Mouse (Mus musculus): ENCODE measurements around the gene Gm49388. TPM values are rescaled to one million over a fixed set of nuclear protein-coding genes. Genes with fewer than 3 reads are reported as not detected.

Gene Gm49388
- not detected in 2 replicates for polyA plus RNA-seq (2014; fragmentation: Nextera tagmentation; extraction: Ambion mirVana)

DNA sequence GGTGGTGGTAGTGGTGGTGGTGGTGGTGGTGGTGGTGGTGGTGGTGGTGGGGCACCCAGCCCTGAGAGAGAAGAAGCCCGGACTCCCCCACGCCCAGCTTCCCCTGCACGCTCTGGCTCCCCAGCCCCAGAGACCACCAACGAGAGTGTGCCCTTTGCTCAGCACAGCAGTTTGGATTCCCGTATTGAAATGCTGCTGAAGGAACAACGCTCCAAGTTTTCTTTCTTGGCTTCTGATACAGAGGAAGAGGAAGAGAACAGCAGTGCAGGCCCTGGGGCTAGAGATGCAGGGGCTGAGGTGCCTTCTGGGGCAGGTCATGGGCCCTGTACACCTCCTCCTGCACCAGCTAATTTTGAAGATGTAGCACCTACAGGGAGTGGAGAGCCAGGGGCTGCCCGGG, at the start of gene Gm49388:
Gene Gm49388, plus strand, starts transcription at position 301 of the 400 bp plus-strand sequence.
- 95% methylated on average over 7 of the region's 7 CpGs for WGBS
- Histone ChIP-seq H3K9ac (no peak within 1 kb of the TSS), H3K4me3 (replicated peaks; ENCODE audit: low read length) (no peak within 1 kb of the TSS), H3K9me3 (ENCODE audit: control insufficient read depth, low read length) (no peaks in the 10 kb centered on the region), H3K36me3 (replicated peaks; ENCODE audit: control insufficient read depth, insufficient read depth) (peaks cover 99% of the 10 kb centered on the region), H3K4me1 (replicated peaks; ENCODE audit: control insufficient read depth, insufficient read depth, low read length) (no peaks in the 10 kb centered on the region), H3K4me2 (replicated peaks) (no peak within 1 kb of the TSS), H3K27ac (no peak within 1 kb of the TSS), H3K27me3 (ENCODE audit: control insufficient read depth, insufficient read depth, low read length) (no peaks in the 10 kb centered on the region)
- DNase-seq (ENCODE audit: low spot score) (no peak), ATAC-seq (ENCODE audit: low FRiP score) (no peak)

- peak within 1 kb of the TSS; percentile 92 for H3K4me3 ChIP-seq (replicated peaks; ENCODE audit: low read length)
- peak within 1 kb of the TSS; percentile 89 for H3K27ac ChIP-seq
- peaks cover 15% of the 10 kb centered on the region for H3K36me3 ChIP-seq (replicated peaks; ENCODE audit: control insufficient read depth, insufficient read depth)
- H3K27me3 ChIP-seq (ENCODE audit: control insufficient read depth, insufficient read depth, low read length) = no peaks in the 10 kb centered on the region
- no peaks in the 10 kb centered on the region for H3K9me3 ChIP-seq (ENCODE audit: control insufficient read depth, low read length)
- peak within 1 kb of the TSS; percentile 50 for H3K9ac ChIP-seq
- peak within 1 kb of the TSS; percentile 66 for H3K4me2 ChIP-seq (replicated peaks)
- DNase-seq (ENCODE audit: low spot score) = peak; percentile 75
- under 1% methylated on average over 26 of the region's 26 CpGs for WGBS
- H3K4me1 ChIP-seq (replicated peaks; ENCODE audit: control insufficient read depth, insufficient read depth, low read length) = peaks cover 16% of the 10 kb centered on the region; the same call in 1 of the 2 replicates
- ATAC-seq (ENCODE audit: low FRiP score) = no peak
Measured at GRCm38 (mm10) chr7:127744366-127745045, 40.9 kb upstream of the Gm49388 start, which contains the start of gene Fbxl19. Gene Fbxl19 (plus strand): TSS chr7:127744543.

DNA sequence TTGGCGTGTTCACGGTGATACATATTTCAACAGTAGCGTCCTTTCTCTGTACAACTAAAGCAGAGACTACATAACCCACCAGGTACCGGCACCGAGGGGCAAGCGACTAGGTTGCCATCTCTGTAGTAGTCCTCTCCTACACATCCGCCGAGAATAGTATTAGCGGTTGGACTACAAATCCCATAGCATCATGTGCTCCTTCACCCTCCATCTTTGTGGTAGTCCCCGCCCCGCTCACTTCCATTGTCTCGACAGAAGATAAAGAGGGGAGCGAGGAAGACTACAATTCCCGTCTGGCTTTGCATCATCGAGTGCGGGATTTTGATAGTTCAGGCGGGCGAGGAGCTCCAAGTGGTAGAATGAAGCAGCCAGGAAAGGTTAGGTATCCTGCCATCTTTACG, 40.2 kb upstream of the Gm49388 start:
- H3K4me3 ChIP-seq (replicated peaks; ENCODE audit: low read length) = peak overlapping the region; percentile 92
- peak; percentile 88 for ATAC-seq (ENCODE audit: low FRiP score)
- H3K9me3 ChIP-seq (ENCODE audit: control insufficient read depth, low read length) = no peaks in the 10 kb centered on the region

GRCm38 (mm10) chr7:127745652-127746493, 39.5 kb upstream of the Gm49388 start:
- H3K27me3 ChIP-seq (ENCODE audit: control insufficient read depth, insufficient read depth, low read length) = no peaks in the 10 kb centered on the region

More for the DNA sequence above, 40.2 kb upstream of the Gm49388 start:
- peaks cover 22% of the 10 kb centered on the region for H3K36me3 ChIP-seq (replicated peaks; ENCODE audit: control insufficient read depth, insufficient read depth)
- H3K4me2 ChIP-seq (replicated peaks) = peak overlapping the region; percentile 66
- DNase-seq (ENCODE audit: low spot score) = peak; percentile 96
- WGBS = 0% methylated on average over 19 of the region's 19 CpGs
- H3K27me3 ChIP-seq (ENCODE audit: control insufficient read depth, insufficient read depth, low read length) = no peaks in the 10 kb centered on the region
- H3K4me1 ChIP-seq (replicated peaks; ENCODE audit: control insufficient read depth, insufficient read depth, low read length) = peaks cover 16% of the 10 kb centered on the region; the same call in 1 of the 2 replicates
- peak overlapping the region; percentile 89 for H3K27ac ChIP-seq
- H3K9ac ChIP-seq = peak overlapping the region; percentile 50

GRCm38 (mm10) chr7:127746494-127747491, 38.6 kb upstream of the Gm49388 start:
- Histone ChIP-seq H3K4me3 (replicated peaks; ENCODE audit: low read length) (peak overlapping the region; percentile 92), H3K27ac (peak overlapping the region; percentile 77), H3K4me2 (replicated peaks) (peak overlapping the region; percentile 66), H3K9ac (peak overlapping the region; percentile 90), H3K27me3 (ENCODE audit: control insufficient read depth, insufficient read depth, low read length) (no peaks in the 10 kb centered on the region), H3K9me3 (ENCODE audit: control insufficient read depth, low read length) (no peaks in the 10 kb centered on the region), H3K4me1 (replicated peaks; ENCODE audit: control insufficient read depth, insufficient read depth, low read length) (peaks cover 16% of the 10 kb centered on the region; the same call in 1 of the 2 replicates), H3K36me3 (replicated peaks; ENCODE audit: control insufficient read depth, insufficient read depth) (peaks cover 37% of the 10 kb centered on the region)
- ATAC-seq (ENCODE audit: low FRiP score) (no peak), DNase-seq (ENCODE audit: low spot score) (no peak)
- WGBS = 1% methylated on average over 41 of the region's 62 CpGs

More at GRCm38 (mm10) chr7:127745652-127746493, 39.5 kb upstream of the Gm49388 start:
- H3K4me1 ChIP-seq (replicated peaks; ENCODE audit: control insufficient read depth, insufficient read depth, low read length) = peaks cover 16% of the 10 kb centered on the region; the same call in 1 of the 2 replicates
- H3K4me2 ChIP-seq (replicated peaks) = peak overlapping the region; percentile 66
- peak overlapping the region; percentile 92 for H3K4me3 ChIP-seq (replicated peaks; ENCODE audit: low read length)
- peaks cover 27% of the 10 kb centered on the region for H3K36me3 ChIP-seq (replicated peaks; ENCODE audit: control insufficient read depth, insufficient read depth)
- under 1% methylated on average over 39 of the region's 39 CpGs for WGBS
- H3K9me3 ChIP-seq (ENCODE audit: control insufficient read depth, low read length) = no peaks in the 10 kb centered on the region
- peak overlapping the region; percentile 89 for H3K27ac ChIP-seq
- DNase-seq (ENCODE audit: low spot score) (peak; percentile 98), ATAC-seq (ENCODE audit: low FRiP score) (peak; percentile 91)
- H3K9ac ChIP-seq = peak overlapping the region; percentile 90

DNA sequence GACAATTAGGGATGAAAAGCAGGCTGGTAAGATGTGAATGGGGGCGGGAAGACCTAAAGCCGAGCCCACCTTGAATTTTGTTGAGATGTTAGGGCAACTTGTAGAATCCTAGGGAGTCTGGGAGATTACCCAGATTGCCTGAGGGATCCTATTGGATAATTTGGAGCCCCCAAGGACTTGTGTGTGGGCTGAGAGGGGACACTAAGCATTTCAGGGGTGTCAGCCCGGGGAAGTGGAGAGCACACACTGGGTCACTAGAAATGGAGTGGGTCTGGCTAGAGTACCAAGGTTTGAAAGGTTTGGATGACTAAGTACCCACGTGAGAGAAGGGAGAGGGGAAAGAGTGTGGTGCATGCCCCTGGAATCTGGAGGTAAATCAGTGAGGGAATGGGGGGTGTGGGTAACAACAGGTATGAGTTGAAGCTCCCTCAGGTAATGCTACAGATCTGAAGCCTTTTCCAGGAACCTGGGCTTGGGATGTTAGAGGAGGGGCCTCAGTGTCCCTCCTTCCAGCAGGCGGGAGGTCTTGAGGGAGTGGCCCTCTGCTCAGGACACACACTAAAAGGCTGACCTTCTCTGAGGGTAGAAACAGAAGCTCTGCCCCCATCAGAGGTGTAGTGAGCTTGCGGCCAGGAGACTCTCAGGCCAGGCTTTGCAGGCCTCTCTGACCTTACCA, 37.7 kb upstream of the Gm49388 start:
- no peaks in the 10 kb centered on the region for H3K9me3 ChIP-seq (ENCODE audit: control insufficient read depth, low read length)
- peak overlapping the region; percentile 90 for H3K9ac ChIP-seq
- no peaks in the 10 kb centered on the region for H3K27me3 ChIP-seq (ENCODE audit: control insufficient read depth, insufficient read depth, low read length)
- H3K4me3 ChIP-seq (replicated peaks; ENCODE audit: low read length) = peak overlapping the region; percentile 92
- ATAC-seq (ENCODE audit: low FRiP score) (no peak), DNase-seq (ENCODE audit: low spot score) (no peak)
- peaks cover 16% of the 10 kb centered on the region; the same call in 1 of the 2 replicates for H3K4me1 ChIP-seq (replicated peaks; ENCODE audit: control insufficient read depth, insufficient read depth, low read length)
- peak overlapping the region; percentile 66 for H3K4me2 ChIP-seq (replicated peaks)
- peak overlapping the region; percentile 77; the same call in 1 of the 2 replicates for H3K27ac ChIP-seq
- WGBS = 45% methylated on average over 6 of the region's 6 CpGs
- H3K36me3 ChIP-seq (replicated peaks; ENCODE audit: control insufficient read depth, insufficient read depth) = peaks cover 46% of the 10 kb centered on the region

DNA sequence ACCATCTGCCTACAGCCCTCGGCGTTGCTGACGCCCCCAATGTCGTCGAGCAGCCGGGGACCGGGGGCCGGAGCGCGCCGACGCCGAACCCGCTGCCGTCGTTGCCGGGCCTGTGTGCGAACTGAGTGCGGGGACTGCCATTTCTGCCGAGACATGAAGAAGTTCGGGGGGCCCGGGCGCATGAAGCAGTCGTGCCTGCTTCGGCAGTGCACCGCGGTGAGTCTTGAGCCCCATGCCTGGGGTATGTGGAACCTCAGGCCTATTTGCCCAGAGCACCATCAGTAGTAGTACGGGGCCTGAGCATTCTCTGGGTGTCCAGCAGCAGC, 37.2 kb upstream of the Gm49388 start:
- Histone ChIP-seq H3K27me3 (ENCODE audit: control insufficient read depth, insufficient read depth, low read length) (no peaks in the 10 kb centered on the region), H3K4me2 (replicated peaks) (peak overlapping the region; percentile 66; the same call in 1 of the 2 replicates), H3K27ac (no peak overlapping the region), H3K4me3 (replicated peaks; ENCODE audit: low read length) (peak overlapping the region; percentile 92; the same call in 1 of the 2 replicates), H3K9me3 (ENCODE audit: control insufficient read depth, low read length) (no peaks in the 10 kb centered on the region), H3K36me3 (replicated peaks; ENCODE audit: control insufficient read depth, insufficient read depth) (peaks cover 51% of the 10 kb centered on the region), H3K4me1 (replicated peaks; ENCODE audit: control insufficient read depth, insufficient read depth, low read length) (peaks cover 16% of the 10 kb centered on the region; the same call in 1 of the 2 replicates), H3K9ac (no peak overlapping the region)
- no peak for ATAC-seq (ENCODE audit: low FRiP score)
- 96% methylated on average over 28 of the region's 28 CpGs for WGBS
- DNase-seq (ENCODE audit: low spot score) = no peak
